Mouse (Mus musculus): Measurements from ENCODE around the gene Rtn4rl1. TPM values are rescaled to one million over a fixed set of nuclear protein-coding genes. Genes with fewer than 3 reads are reported as not detected.
"Not testable (repeated sequence)": the region's sequence is repeated elsewhere in the genome, so short reads cannot be mapped to it uniquely, and the experiment has no call there.

Gene Rtn4rl1
- polyA plus RNA-seq, 1 experiment from 2014 or later, result 2.6 TPM

- H3K27ac ChIP-seq, result no peak overlapping the region
- no peak overlapping the region for H3K4me2 ChIP-seq
- no peak overlapping the region for H3K4me3 ChIP-seq
- 58% methylated on average over 2 of the region's 2 CpGs for WGBS
- no peaks in the 10 kb centered on the region for H3K36me3 ChIP-seq (ENCODE audit: poor library complexity, severe bottlenecking)
- H3K9me3 ChIP-seq (replicated peaks), result no peaks in the 10 kb centered on the region
- H3K4me1 ChIP-seq, result peaks cover 30% of the 10 kb centered on the region
- H3K27me3 ChIP-seq, result peaks cover 37% of the 10 kb centered on the region
- ATAC-seq, result no peak
- H3K9ac ChIP-seq, result no peak overlapping the region
Observed at GRCm38 (mm10) chr11:75289120-75289519, 95.5 kb downstream of the Rtn4rl1 start.

- Histone ChIP-seq H3K27ac (peak overlapping the region; percentile 31), H3K36me3 (ENCODE audit: poor library complexity, severe bottlenecking) (no peaks in the 10 kb centered on the region), H3K4me3 (no peak overlapping the region), H3K9ac (no peak overlapping the region), H3K4me2 (peak overlapping the region; percentile 40; the same call in 1 of the 2 replicates), H3K27me3 (peaks cover 28% of the 10 kb centered on the region), H3K4me1 (peaks cover 40% of the 10 kb centered on the region), H3K9me3 (replicated peaks) (no peaks in the 10 kb centered on the region)
- WGBS, result 18% methylated on average over 6 of the region's 6 CpGs
- peak; percentile 72 for ATAC-seq
Observed at GRCm38 (mm10) chr11:75290566-75291271, 97.1 kb downstream of the Rtn4rl1 start.

GRCm38 (mm10) chr11:75291389-75292215 lies 98.0 kb downstream of the Rtn4rl1 start:
- H3K27me3 ChIP-seq, result peaks cover 25% of the 10 kb centered on the region
- ATAC-seq, result peak; percentile 42
- WGBS, result 14% methylated on average over 25 of the region's 25 CpGs
- no peak overlapping the region for H3K4me3 ChIP-seq
- peak overlapping the region; percentile 31 for H3K27ac ChIP-seq
- H3K4me1 ChIP-seq, result peaks cover 40% of the 10 kb centered on the region
- H3K4me2 ChIP-seq, result peak overlapping the region; percentile 40
- H3K36me3 ChIP-seq (ENCODE audit: poor library complexity, severe bottlenecking), result no peaks in the 10 kb centered on the region
- H3K9me3 ChIP-seq (replicated peaks), result no peaks in the 10 kb centered on the region
- peak overlapping the region; percentile 43 for H3K9ac ChIP-seq

GRCm38 (mm10) chr11:75292281-75292680 lies 98.7 kb downstream of the Rtn4rl1 start:
- Histone ChIP-seq H3K4me1 (peaks cover 40% of the 10 kb centered on the region), H3K27ac (no peak overlapping the region), H3K9ac (no peak overlapping the region), H3K4me3 (no peak overlapping the region), H3K4me2 (no peak overlapping the region), H3K9me3 (replicated peaks) (no peaks in the 10 kb centered on the region), H3K27me3 (peaks cover 25% of the 10 kb centered on the region), H3K36me3 (ENCODE audit: poor library complexity, severe bottlenecking) (no peaks in the 10 kb centered on the region)
- 72% methylated on average over 7 of the region's 7 CpGs for WGBS
- ATAC-seq, result no peak

GRCm38 (mm10) chr11:75293852-75294361 lies 100.3 kb downstream of the Rtn4rl1 start:
- peaks cover 40% of the 10 kb centered on the region for H3K4me1 ChIP-seq
- no peaks in the 10 kb centered on the region for H3K36me3 ChIP-seq (ENCODE audit: poor library complexity, severe bottlenecking)
- H3K4me3 ChIP-seq, result peak overlapping the region; percentile 9; the same call in 1 of the 2 replicates
- no peak overlapping the region for H3K27ac ChIP-seq
- no peaks in the 10 kb centered on the region for H3K9me3 ChIP-seq (replicated peaks)
- H3K9ac ChIP-seq, result no peak overlapping the region; the same call in 1 of the 2 replicates
- peak overlapping the region; percentile 45 for H3K4me2 ChIP-seq
- peaks cover 25% of the 10 kb centered on the region for H3K27me3 ChIP-seq
- 24% methylated on average over 21 of the region's 21 CpGs for WGBS
- ATAC-seq, result peak; percentile 14; the same call in 1 of the 2 replicates

GRCm38 (mm10) chr11:75294862-75295261 lies 101.3 kb downstream of the Rtn4rl1 start:
- Histone ChIP-seq H3K4me2 (no peak overlapping the region), H3K27me3 (peaks cover 25% of the 10 kb centered on the region), H3K9ac (no peak overlapping the region), H3K9me3 (replicated peaks) (no peaks in the 10 kb centered on the region), H3K36me3 (ENCODE audit: poor library complexity, severe bottlenecking) (peaks cover 4% of the 10 kb centered on the region; the same call in 1 of the 2 replicates), H3K4me1 (peaks cover 42% of the 10 kb centered on the region), H3K4me3 (no peak overlapping the region), H3K27ac (no peak overlapping the region)
- 77% methylated on average over 9 of the region's 9 CpGs for WGBS
- no peak for ATAC-seq

GRCm38 (mm10) chr11:75295534-75295933 lies 102.0 kb downstream of the Rtn4rl1 start:
- not testable (repeated sequence) for H3K4me3 ChIP-seq; H3K9me3 ChIP-seq (replicated peaks); H3K9ac ChIP-seq; ATAC-seq; H3K4me2 ChIP-seq; H3K27ac ChIP-seq; H3K36me3 ChIP-seq (ENCODE audit: poor library complexity, severe bottlenecking)
- Histone ChIP-seq H3K27me3 (peaks cover 25% of the 10 kb centered on the region), H3K4me1 (peaks cover 42% of the 10 kb centered on the region)
- WGBS, result 85% methylated on average over 5 of the region's 5 CpGs

- no peak for ATAC-seq
- no peak overlapping the region for H3K4me3 ChIP-seq
- no peak overlapping the region for H3K27ac ChIP-seq
- H3K4me1 ChIP-seq, result peaks cover 37% of the 10 kb centered on the region
- H3K36me3 ChIP-seq (ENCODE audit: poor library complexity, severe bottlenecking), result peaks cover 15% of the 10 kb centered on the region
- WGBS, result 89% methylated on average over 9 of the region's 9 CpGs
- peaks cover 19% of the 10 kb centered on the region for H3K27me3 ChIP-seq
- no peak overlapping the region for H3K9ac ChIP-seq
- H3K4me2 ChIP-seq, result no peak overlapping the region
- H3K9me3 ChIP-seq (replicated peaks), result no peaks in the 10 kb centered on the region
Observed at GRCm38 (mm10) chr11:75296406-75297005, 102.9 kb downstream of the Rtn4rl1 start.

- peaks cover 26% of the 10 kb centered on the region for H3K4me1 ChIP-seq
- H3K9ac ChIP-seq, result no peak overlapping the region
- no peaks in the 10 kb centered on the region for H3K9me3 ChIP-seq (replicated peaks)
- WGBS, result 81% methylated on average over 9 of the region's 9 CpGs
- H3K36me3 ChIP-seq (ENCODE audit: poor library complexity, severe bottlenecking), result peaks cover 26% of the 10 kb centered on the region
- H3K4me3 ChIP-seq, result no peak overlapping the region
- H3K27ac ChIP-seq, result no peak overlapping the region
- H3K27me3 ChIP-seq, result peaks cover 9% of the 10 kb centered on the region; the same call in 1 of the 2 replicates
- no peak overlapping the region for H3K4me2 ChIP-seq
- no peak for ATAC-seq
Observed at GRCm38 (mm10) chr11:75297631-75298030, 104.0 kb downstream of the Rtn4rl1 start.

- peaks cover 34% of the 10 kb centered on the region for H3K36me3 ChIP-seq (ENCODE audit: poor library complexity, severe bottlenecking)
- 0 out of 2 replicates have a peak, but pooled peaks cover under 1% of the 10 kb centered on the region for H3K27me3 ChIP-seq
- H3K4me3 ChIP-seq, result no peak overlapping the region
- H3K4me2 ChIP-seq, result no peak overlapping the region
- no peaks in the 10 kb centered on the region for H3K9me3 ChIP-seq (replicated peaks)
- H3K9ac ChIP-seq, result no peak overlapping the region
- 65% methylated on average over 11 of the region's 11 CpGs for WGBS
- ATAC-seq, result no peak
- peaks cover 18% of the 10 kb centered on the region for H3K4me1 ChIP-seq
- no peak overlapping the region for H3K27ac ChIP-seq
Observed at GRCm38 (mm10) chr11:75298491-75298890, 104.9 kb downstream of the Rtn4rl1 start.

- H3K9me3 ChIP-seq (replicated peaks), result no peaks in the 10 kb centered on the region
- H3K4me1 ChIP-seq, result peaks cover 5% of the 10 kb centered on the region
- WGBS, result 52% methylated on average over 10 of the region's 10 CpGs
- peak overlapping the region; percentile 8; the same call in 1 of the 2 replicates for H3K27ac ChIP-seq
- no peak overlapping the region; the same call in 1 of the 2 replicates for H3K9ac ChIP-seq
- H3K4me3 ChIP-seq, result no peak overlapping the region
- H3K27me3 ChIP-seq, result no peaks in the 10 kb centered on the region
- H3K36me3 ChIP-seq (ENCODE audit: poor library complexity, severe bottlenecking), result peaks cover 36% of the 10 kb centered on the region
- no peak for ATAC-seq
- H3K4me2 ChIP-seq, result no peak overlapping the region
Observed at GRCm38 (mm10) chr11:75299786-75300185, 106.2 kb downstream of the Rtn4rl1 start.

Data from forebrain, embryonic 13.5 days (tissue).